In the genomic region with DNA sequence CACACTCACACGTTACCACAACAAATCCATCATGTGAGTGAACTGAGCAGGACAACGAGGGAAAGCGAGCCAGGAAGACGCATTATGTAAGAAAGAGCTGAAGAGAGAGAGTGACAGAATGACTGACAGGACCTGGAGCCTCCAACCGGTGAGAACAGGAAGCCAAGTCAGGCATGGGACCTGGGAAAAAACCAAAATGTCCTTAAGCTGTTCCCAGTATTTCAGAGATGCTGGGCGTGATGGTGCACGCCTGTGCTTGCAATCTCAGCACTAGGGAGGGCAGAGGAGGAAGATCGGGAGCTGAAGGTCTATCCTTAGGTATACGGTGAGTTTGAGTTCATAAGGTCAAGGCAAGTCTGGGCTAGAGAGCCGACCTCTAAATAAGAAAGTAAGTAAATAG, we compare ENCODE assay signal across 35 mouse cellular contexts.
"Had no signal": no experiment of that assay in that cellular context is flagged by ENCODE, and none has a peak within 500 bp of the region (broad histone marks: within the 10 kb centered on the region; RNA-seq: fewer than 3 reads in every experiment).

No protein-coding gene starts in this region.

- H3K4me2 ChIP-seq: heart, embryonic 11.5 days; heart, embryonic 12.5 days; heart, embryonic 13.5 days; heart, embryonic 15.5 days; hindbrain, embryonic 12.5 days; hindbrain, embryonic 13.5 days; hindbrain, embryonic 14.5 days; hindbrain, embryonic 15.5 days; intestine, embryonic 15.5 days; kidney, embryonic 15.5 days had no signal

- H3K4me3 ChIP-seq: heart, embryonic 12.5 days; heart, embryonic 13.5 days; heart, embryonic 15.5 days; hindbrain, embryonic 10.5 days; hindbrain, embryonic 12.5 days; hindbrain, embryonic 13.5 days; hindbrain, embryonic 15.5 days; intestine, embryonic 15.5 days; kidney, embryonic 15.5 days; layer of hippocampus, adult 2 months; left cerebral cortex, adult 2 months had no signal

- H3K27ac ChIP-seq: heart, embryonic 13.5 days; heart, embryonic 15.5 days; hindbrain, embryonic 10.5 days; hindbrain, embryonic 12.5 days; hindbrain, embryonic 13.5 days; hindbrain, embryonic 14.5 days; hindbrain, embryonic 15.5 days; hindbrain, postnatal 0 days; intestine, embryonic 15.5 days; kidney, embryonic 15.5 days; kidney, postnatal 0 days; layer of hippocampus, adult 2 months; left cerebral cortex, adult 2 months had no signal

- H3K27me3 ChIP-seq: heart, embryonic 12.5 days; heart, embryonic 13.5 days; heart, embryonic 15.5 days; hindbrain, embryonic 12.5 days; hindbrain, embryonic 13.5 days; hindbrain, embryonic 15.5 days; intestine, embryonic 15.5 days; kidney, embryonic 15.5 days had no signal

- ATAC-seq: hindbrain, embryonic 16.5 days; hindbrain, postnatal 0 days; inflammation-experienced regulatory T-cells, adult 6 months; intestine, embryonic 16.5 days; intestine, postnatal 0 days had no signal

- H3K4me1 ChIP-seq: heart, embryonic 15.5 days; hindbrain, embryonic 10.5 days; hindbrain, embryonic 12.5 days; hindbrain, embryonic 13.5 days; hindbrain, embryonic 15.5 days; intestine, embryonic 15.5 days; kidney, embryonic 15.5 days had no signal

- H3K9me3 ChIP-seq: heart, embryonic 12.5 days; heart, embryonic 13.5 days; heart, embryonic 15.5 days; hindbrain, embryonic 10.5 days; hindbrain, embryonic 12.5 days; hindbrain, embryonic 13.5 days; hindbrain, embryonic 15.5 days; intestine, embryonic 15.5 days; kidney, embryonic 15.5 days had no signal

- H3K9ac ChIP-seq: heart, embryonic 12.5 days; heart, embryonic 13.5 days; heart, embryonic 15.5 days; hindbrain, embryonic 12.5 days; hindbrain, embryonic 13.5 days; hindbrain, embryonic 14.5 days; hindbrain, embryonic 15.5 days; intestine, embryonic 15.5 days; kidney, embryonic 15.5 days had no signal

- DNase-seq: heart, postnatal 10 days; heart, postnatal 14 days; heart, postnatal 36 days; heart, postnatal 4 days; kidney, adult 11 months; kidney, adult 18-20 months; kidney, adult 2 months; kidney, adult 8-10 months; kidney, adult 9 months; kidney, postnatal 10 days; kidney, postnatal 14 days; kidney, postnatal 25 days; kidney, postnatal 36 days; kidney, postnatal 4 days; layer of hippocampus, adult 9-11 months; layer of hippocampus, postnatal 36 days had no signal

- H3K36me3 ChIP-seq: hindbrain, embryonic 15.5 days; intestine, embryonic 15.5 days had no signal
